In the genomic region with DNA sequence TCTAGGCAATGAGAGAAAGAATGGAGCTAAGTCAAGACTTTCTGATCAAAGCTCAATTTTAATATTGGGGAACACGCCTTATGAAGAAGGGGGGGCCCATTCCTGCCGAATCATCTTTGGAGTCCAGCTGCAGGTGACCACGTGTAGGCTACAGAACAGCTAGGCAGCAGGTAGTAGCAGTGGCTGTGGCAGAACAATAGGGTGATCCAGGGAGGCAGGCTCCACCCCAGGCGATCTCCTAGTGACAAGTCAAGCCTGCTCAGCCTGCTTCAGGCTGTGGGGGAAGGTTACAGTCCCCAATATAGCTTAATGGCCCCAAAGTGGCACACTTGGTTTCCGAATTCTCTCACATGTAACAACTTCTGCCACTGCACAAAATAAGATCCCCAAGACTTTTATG, we compare ENCODE assay signal across 24 mouse cellular contexts. TPM values are rescaled to one million over a fixed set of nuclear protein-coding genes. Genes with fewer than 3 reads are reported as not detected.
"Had no signal": no experiment of that assay in that cellular context is flagged by ENCODE, and none has a peak within 500 bp of the region (broad histone marks: within the 10 kb centered on the region; RNA-seq: fewer than 3 reads in every experiment).

No protein-coding gene starts in this region.

- H3K36me3 ChIP-seq: heart, embryonic 13.5 days; heart, embryonic 15.5 days; hindbrain, embryonic 13.5 days; hindbrain, embryonic 15.5 days; limb, embryonic 10.5 days; limb, embryonic 12.5 days; liver, embryonic 12.5 days had no signal

- H3K27me3 ChIP-seq: heart, embryonic 13.5 days; heart, embryonic 15.5 days; hindbrain, embryonic 13.5 days; hindbrain, embryonic 15.5 days; limb, embryonic 12.5 days; liver, embryonic 12.5 days; liver, embryonic 15.5 days had no signal

- DNase-seq: gastrocnemius, postnatal 14 days; gastrocnemius, postnatal 36 days; heart, adult 18-20 months; heart, postnatal 14 days; heart, postnatal 36 days; kidney, adult 11 months; kidney, adult 8-10 months; kidney, postnatal 10 days; kidney, postnatal 25 days; kidney, postnatal 4 days had no signal

- H3K4me3 ChIP-seq: heart, embryonic 13.5 days; heart, embryonic 15.5 days; hindbrain, embryonic 13.5 days; hindbrain, embryonic 15.5 days; layer of hippocampus, adult 2 months; left cerebral cortex, adult 2 months; limb, embryonic 10.5 days; limb, embryonic 12.5 days; liver, embryonic 12.5 days; liver, embryonic 15.5 days had no signal

- H3K9me3 ChIP-seq: heart, embryonic 13.5 days; heart, embryonic 15.5 days; hindbrain, embryonic 13.5 days; hindbrain, embryonic 15.5 days; limb, embryonic 10.5 days; limb, embryonic 12.5 days; liver, embryonic 12.5 days; liver, embryonic 15.5 days had no signal

- H3K9ac ChIP-seq: heart, embryonic 13.5 days; heart, embryonic 15.5 days; hindbrain, embryonic 13.5 days; hindbrain, embryonic 15.5 days; limb, embryonic 12.5 days; liver, embryonic 12.5 days; liver, embryonic 15.5 days had no signal

- H3K4me2 ChIP-seq: heart, embryonic 11.5 days; heart, embryonic 13.5 days; heart, embryonic 15.5 days; hindbrain, embryonic 13.5 days; hindbrain, embryonic 15.5 days; limb, embryonic 12.5 days; liver, embryonic 12.5 days; liver, embryonic 15.5 days had no signal

- H3K4me1 ChIP-seq: hindbrain, embryonic 13.5 days; hindbrain, embryonic 15.5 days; limb, embryonic 10.5 days; limb, embryonic 12.5 days had no signal

- ATAC-seq: hindbrain, postnatal 0 days; intestine, embryonic 16.5 days; liver, embryonic 12.5 days had no signal

- H3K27ac ChIP-seq: heart, embryonic 13.5 days; heart, embryonic 15.5 days; hindbrain, embryonic 13.5 days; hindbrain, embryonic 15.5 days; hindbrain, postnatal 0 days; layer of hippocampus, adult 2 months; left cerebral cortex, adult 2 months; limb, embryonic 10.5 days; limb, embryonic 12.5 days; liver, embryonic 12.5 days; liver, embryonic 15.5 days had no signal

RNA-seq across cellular contexts. Expression of a gene that starts 58.8 kb away (rescaled TPM):
- total RNA-seq: hematopoietic stem cell, adult 5-6 weeks had no signal
